Mouse (Mus musculus): Measurements from ENCODE around the gene Gpc2. TPM values are rescaled to one million over a fixed set of nuclear protein-coding genes. Genes with fewer than 3 reads are reported as not detected.

Gene Gpc2
- total and polyA plus RNA-seq, 3 experiments, result not detected

DNA sequence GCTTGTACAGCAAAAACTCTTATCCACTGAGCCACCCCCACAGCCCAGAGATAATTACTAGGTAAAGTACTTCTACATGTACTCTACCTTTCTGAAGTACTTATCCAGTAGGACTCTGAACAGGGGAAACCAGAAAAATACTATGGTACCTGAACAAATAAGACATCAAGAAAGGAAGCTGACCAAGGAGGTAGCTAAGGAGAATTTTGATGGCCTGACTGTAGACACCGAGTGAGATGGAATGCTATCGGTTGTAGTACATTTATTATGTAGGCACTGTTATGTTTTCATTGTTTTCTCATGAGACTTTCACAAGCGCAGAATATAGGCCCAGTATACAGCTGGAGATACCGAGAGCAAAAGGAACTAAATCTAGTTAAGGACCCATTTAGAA is 22.2 kb downstream of the Gpc2 start:
- dilution Hi-C loops (cut with MboI; ENCODE audit: extremely low pct_ligation_motif_present, extremely low pct_unique_long_range_greater_than_20kb, low sequenced_read_pairs), result no loop called here
- Histone ChIP-seq H3K9ac (ENCODE audit: insufficient read depth, low read depth) (no peak overlapping the region), H3K27me3 (replicated peaks) (no peaks in the 10 kb centered on the region), H3K9me3 (replicated peaks; ENCODE audit: low read length) (peaks cover 2% of the 10 kb centered on the region), H3K4me1 (ENCODE audit: control insufficient read depth in 1 of 2, insufficient read depth in 2 of 2) (peaks cover 11 to 57% of the 10 kb centered on the region in 2 experiments), H3K36me3 (replicated peaks in 1 of 2; ENCODE audit: control insufficient read depth in 1 of 2, insufficient read depth in 1 of 2, low read length in 1 of 2) (peaks cover 42 to 56% of the 10 kb centered on the region in 2 experiments), H3K27ac (ENCODE audit: insufficient read depth, low read depth) (0 out of 2 replicates have a peak overlapping the region, but pooled peaks have one; percentile 4), H3K4me2 (ENCODE audit: insufficient read depth, low read depth, poor library complexity, severe bottlenecking) (no peak overlapping the region), H3K79me2 (replicated peaks; ENCODE audit: control insufficient read depth, extremely low read depth, insufficient read depth, poor library complexity, severe bottlenecking) (0 out of 2 replicates have a peak, but pooled peaks cover under 1% of the 10 kb centered on the region), H3K4me3 (replicated peaks in 1 of 3; ENCODE audit: low read depth in 2 of 3, low read length in 2 of 3, poor library complexity in 1 of 3) (no peak overlapping the region)
- TF ChIP-seq USF1 (IDR thresholded peaks at IDR 0.05; ENCODE audit: low read depth, low read length) (no peak), CTCF (conservative IDR thresholded peaks at IDR 0.05 in 1 of 2, IDR thresholded peaks at IDR 0.05 in 1 of 2; ENCODE audit: low read depth in 2 of 2, low read length in 2 of 2) (no peak), JUN (IDR thresholded peaks at IDR 0.05; ENCODE audit: insufficient read depth, low read depth, low read length) (no peak), ZMIZ1 (IDR thresholded peaks at IDR 0.05; ENCODE audit: low read depth, low read length) (no peak), NRF1 (IDR thresholded peaks at IDR 0.05; ENCODE audit: low read depth, low read length) (no peak), GABPA (IDR thresholded peaks at IDR 0.05; ENCODE audit: insufficient replicate concordance, low read depth, low read length) (no peak), MAFK (IDR thresholded peaks at IDR 0.05; ENCODE audit: insufficient replicate concordance, low read length) (no peak), NELFE (IDR thresholded peaks at IDR 0.05; ENCODE audit: low read depth, low read length) (no peak), TBP (conservative IDR thresholded peaks at IDR 0.05; ENCODE audit: low read depth, low read length) (no peak), PAX5 (IDR thresholded peaks at IDR 0.05; ENCODE audit: low read length) (no peak), TCF12 (IDR thresholded peaks at IDR 0.05; ENCODE audit: low read depth, low read length) (no peak), RAD21 (IDR thresholded peaks at IDR 0.05; ENCODE audit: low read depth, low read length) (no peak), IRF4 (IDR thresholded peaks at IDR 0.05; ENCODE audit: low read depth, low read length) (no peak), RCOR1 (conservative IDR thresholded peaks at IDR 0.05; ENCODE audit: low read depth, low read length) (no peak)
- in situ Hi-C loops (cut with MboI; ENCODE audit: low pct_ligation_motif_present, low pct_unique_long_range_greater_than_20kb, low sequenced_read_pairs), result no loop called here
- no peak for DNase-seq (ENCODE audit: extremely low read depth)

DNA sequence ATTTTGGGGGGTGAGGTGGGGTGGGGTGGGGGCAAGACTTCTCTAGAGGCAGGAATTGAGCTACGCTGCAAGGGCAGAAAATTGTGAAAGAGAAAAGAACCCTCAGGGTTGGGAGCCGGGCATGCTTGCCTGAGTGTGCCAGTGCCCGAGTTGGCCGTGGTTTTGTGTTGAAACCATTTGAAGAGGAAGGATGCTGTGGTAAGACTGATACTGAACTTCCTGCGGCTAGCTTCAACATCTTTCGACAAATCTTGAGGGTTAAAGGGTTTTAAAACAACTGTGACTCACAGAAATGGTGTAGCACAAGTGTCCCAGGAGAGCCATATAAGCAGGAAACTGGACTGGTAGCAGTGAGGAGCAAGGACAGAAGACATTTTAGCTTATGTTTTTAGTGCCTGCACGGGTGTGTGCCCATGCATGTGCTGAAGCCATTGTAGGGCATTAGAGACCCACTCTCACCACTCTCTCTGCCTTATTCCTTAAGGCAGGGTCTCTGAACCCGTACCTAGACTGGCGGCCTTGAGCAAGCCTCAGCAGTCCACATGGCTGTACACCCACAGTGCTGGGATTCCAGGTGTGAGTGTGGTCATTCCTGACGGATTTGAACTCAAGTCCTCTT is 22.7 kb downstream of the Gpc2 start:
- H3K79me2 ChIP-seq (replicated peaks; ENCODE audit: control insufficient read depth, extremely low read depth, insufficient read depth, poor library complexity, severe bottlenecking), result no peaks in the 10 kb centered on the region
- no peak overlapping the region for H3K4me3 ChIP-seq (replicated peaks in 1 of 3; ENCODE audit: low read depth in 2 of 3, low read length in 2 of 3, poor library complexity in 1 of 3)
- H3K4me1 ChIP-seq (ENCODE audit: control insufficient read depth in 1 of 2, insufficient read depth in 2 of 2), result peaks cover 7 to 52% of the 10 kb centered on the region in 2 experiments; a peak in 3 of 4 replicates
- peak; percentile 48 for DNase-seq (ENCODE audit: extremely low read depth)
- no peak overlapping the region for H3K9ac ChIP-seq (ENCODE audit: insufficient read depth, low read depth)
- peak overlapping the region; percentile 4; the same call in 1 of the 2 replicates for H3K27ac ChIP-seq (ENCODE audit: insufficient read depth, low read depth)
- TF ChIP-seq CTCF (conservative IDR thresholded peaks at IDR 0.05 in 1 of 2, IDR thresholded peaks at IDR 0.05 in 1 of 2; ENCODE audit: low read depth in 2 of 2, low read length in 2 of 2) (no peak), NRF1 (IDR thresholded peaks at IDR 0.05; ENCODE audit: low read depth, low read length) (no peak), MYC (IDR thresholded peaks at IDR 0.05; ENCODE audit: low read depth, low read length) (no peak), MAX (IDR thresholded peaks at IDR 0.05; ENCODE audit: low read length) (no peak), ELF1 (IDR thresholded peaks at IDR 0.05; ENCODE audit: low read depth, low read length) (no peak), ZKSCAN1 (IDR thresholded peaks at IDR 0.05; ENCODE audit: borderline replicate concordance, low read depth, low read length) (no peak), HCFC1 (IDR thresholded peaks at IDR 0.05; ENCODE audit: low read depth, low read length) (no peak), SMC3 (IDR thresholded peaks at IDR 0.05; ENCODE audit: low read depth, low read length) (no peak), ZNF384 (IDR thresholded peaks at IDR 0.05; ENCODE audit: low read depth, low read length) (no peak), ZMIZ1 (IDR thresholded peaks at IDR 0.05; ENCODE audit: low read depth, low read length) (no peak), NELFE (IDR thresholded peaks at IDR 0.05; ENCODE audit: low read depth, low read length) (no peak), TCF12 (IDR thresholded peaks at IDR 0.05; ENCODE audit: low read depth, low read length) (no peak), MAZ (IDR thresholded peaks at IDR 0.05; ENCODE audit: low read depth, low read length) (no peak), IRF4 (IDR thresholded peaks at IDR 0.05; ENCODE audit: low read depth, low read length) (no peak), USF2 (conservative IDR thresholded peaks at IDR 0.05; ENCODE audit: low read depth, low read length) (no peak), BHLHE40 (IDR thresholded peaks at IDR 0.05; ENCODE audit: low read depth, low read length) (no peak)
- dilution Hi-C loops (cut with MboI; ENCODE audit: extremely low pct_ligation_motif_present, extremely low pct_unique_long_range_greater_than_20kb, low sequenced_read_pairs), result no loop called here
- peaks cover 2% of the 10 kb centered on the region for H3K9me3 ChIP-seq (replicated peaks; ENCODE audit: low read length)
- in situ Hi-C loops (cut with MboI; ENCODE audit: low pct_ligation_motif_present, low pct_unique_long_range_greater_than_20kb, low sequenced_read_pairs), result no loop called here
- peak overlapping the region; percentile 84; the same call in 1 of the 2 replicates for H3K4me2 ChIP-seq (ENCODE audit: insufficient read depth, low read depth, poor library complexity, severe bottlenecking)
- no peaks in the 10 kb centered on the region for H3K27me3 ChIP-seq (replicated peaks)
- peaks cover 38 to 51% of the 10 kb centered on the region in 2 experiments for H3K36me3 ChIP-seq (replicated peaks in 1 of 2; ENCODE audit: control insufficient read depth in 1 of 2, insufficient read depth in 1 of 2, low read length in 1 of 2)
